Mouse (Mus musculus): ENCODE results near the gene Kiss1r. TPM values are rescaled to one million over a fixed set of nuclear protein-coding genes. Genes with fewer than 3 reads are reported as not detected.
"Not testable (repeated sequence)": the region's sequence is repeated elsewhere in the genome, so short reads cannot be mapped to it uniquely, and the experiment has no call there.

Kiss1r gene
- total and polyA plus RNA-seq, 3 experiments: 0.30 to 0.33 (median 0.33) TPM

- Histone ChIP-seq H3K36me3 (replicated peaks) (peaks cover 89% of the 10 kb centered on the region), H3K4me1 (ENCODE audit: insufficient read depth, low read depth, low read length) (peaks cover 50% of the 10 kb centered on the region)
- no peak for ATAC-seq (ENCODE audit: extremely low read depth, insufficient number of reproducible peaks, low FRiP score, poor library complexity, severe bottlenecking)
Observed at GRCm38 (mm10) chr10:79949873-79950272, 33.1 kb downstream of the Kiss1r start.

DNA sequence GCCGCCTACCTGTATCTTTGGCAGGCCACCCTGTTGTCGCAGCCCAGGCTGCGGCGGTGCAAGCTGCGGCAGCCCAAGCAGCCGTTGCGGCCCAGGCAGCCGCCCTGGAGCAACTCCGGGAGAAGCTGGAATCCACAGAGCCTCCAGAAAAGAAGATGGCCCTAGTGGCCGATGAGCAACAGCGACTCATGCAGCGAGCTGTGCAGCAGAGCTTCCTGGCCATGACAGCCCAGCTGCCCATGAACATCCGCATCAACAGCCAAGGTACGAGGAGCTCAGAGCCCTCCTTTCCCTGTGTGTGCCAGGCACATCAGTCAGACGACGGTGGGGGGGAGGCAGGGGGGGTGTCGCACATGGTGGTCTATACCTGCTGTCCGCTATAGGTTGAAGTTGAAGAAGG is 33.9 kb downstream of the Kiss1r start:
- Histone ChIP-seq H3K4me3 (ENCODE audit: low read depth, low read length) (no peak overlapping the region), H3K27me3 (ENCODE audit: insufficient read depth, low read length) (peaks cover under 1% of the 10 kb centered on the region; the same call in 1 of the 2 replicates), H3K9me3 (replicated peaks) (no peaks in the 10 kb centered on the region), H3K4me1 (ENCODE audit: insufficient read depth, low read depth, low read length) (peaks cover 44% of the 10 kb centered on the region), H3K36me3 (replicated peaks) (peaks cover 82% of the 10 kb centered on the region)
- no peak for DNase-seq (ENCODE audit: low spot score)
- TF ChIP-seq POLR2AphosphoS5 (IDR thresholded peaks at IDR 0.05; ENCODE audit: insufficient replicate concordance, low read depth, low read length): no peak
- no peak for TF ChIP-seq GATA1 (IDR thresholded peaks at IDR 0.05; ENCODE audit: borderline replicate concordance, low read length)
- TF ChIP-seq GATA2 (IDR thresholded peaks at IDR 0.05; ENCODE audit: borderline replicate concordance, low read depth, low read length): no peak
- TF ChIP-seq TAL1 (conservative IDR thresholded peaks at IDR 0.05; ENCODE audit: low read depth, low read length): no peak
- TF ChIP-seq CTCF (IDR thresholded peaks at IDR 0.05; ENCODE audit: low read depth, low read length): no peak
- no peak for ATAC-seq (ENCODE audit: extremely low read depth, insufficient number of reproducible peaks, low FRiP score, poor library complexity, severe bottlenecking)

More at GRCm38 (mm10) chr10:79949873-79950272, 33.1 kb downstream of the Kiss1r start:
- no peak for TF ChIP-seq CTCF (IDR thresholded peaks at IDR 0.05; ENCODE audit: low read depth, low read length)
- TF ChIP-seq TAL1 (conservative IDR thresholded peaks at IDR 0.05; ENCODE audit: low read depth, low read length): no peak
- TF ChIP-seq GATA1 (IDR thresholded peaks at IDR 0.05; ENCODE audit: borderline replicate concordance, low read length): no peak
- no peak for TF ChIP-seq GATA2 (IDR thresholded peaks at IDR 0.05; ENCODE audit: borderline replicate concordance, low read depth, low read length)
- no peak for TF ChIP-seq POLR2AphosphoS5 (IDR thresholded peaks at IDR 0.05; ENCODE audit: insufficient replicate concordance, low read depth, low read length)
- Histone ChIP-seq H3K9me3 (replicated peaks) (no peaks in the 10 kb centered on the region), H3K27me3 (ENCODE audit: insufficient read depth, low read length) (no peaks in the 10 kb centered on the region), H3K4me3 (ENCODE audit: low read depth, low read length) (no peak overlapping the region)
- no peak for DNase-seq (ENCODE audit: low spot score)

DNA sequence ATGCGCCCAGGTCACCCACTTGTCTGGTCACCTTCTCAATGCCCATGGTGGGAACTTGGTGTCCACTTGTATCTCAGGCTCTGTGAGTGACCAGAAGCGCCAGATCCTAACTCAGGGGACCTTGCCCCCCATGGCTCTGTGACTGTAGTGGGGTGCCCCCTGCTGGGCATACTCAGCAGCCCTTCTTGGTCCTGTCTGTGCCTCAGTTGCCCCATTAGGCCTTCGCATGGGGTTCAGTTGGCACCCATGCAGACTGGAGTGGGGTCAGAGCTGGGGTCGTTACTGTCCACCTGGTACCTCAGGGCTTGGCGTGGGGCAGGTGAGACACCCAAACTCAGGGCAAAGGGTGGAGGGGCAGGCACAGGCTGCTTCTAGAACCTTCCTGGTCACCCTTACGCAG is 37.2 kb downstream of the Kiss1r start:
- Histone ChIP-seq H3K9me3 (replicated peaks) (no peaks in the 10 kb centered on the region), H3K4me1 (ENCODE audit: insufficient read depth, low read depth, low read length) (peaks cover 22% of the 10 kb centered on the region), H3K4me3 (ENCODE audit: low read depth, low read length) (no peak overlapping the region), H3K36me3 (replicated peaks) (peaks cover 53% of the 10 kb centered on the region), H3K27me3 (ENCODE audit: insufficient read depth, low read length) (peaks cover 7% of the 10 kb centered on the region; the same call in 1 of the 2 replicates)
- ATAC-seq (ENCODE audit: extremely low read depth, insufficient number of reproducible peaks, low FRiP score, poor library complexity, severe bottlenecking): no peak
- TF ChIP-seq CTCF (IDR thresholded peaks at IDR 0.05; ENCODE audit: low read depth, low read length) (peak; percentile 65), POLR2AphosphoS5 (IDR thresholded peaks at IDR 0.05; ENCODE audit: insufficient replicate concordance, low read depth, low read length) (no peak), GATA2 (IDR thresholded peaks at IDR 0.05; ENCODE audit: borderline replicate concordance, low read depth, low read length) (no peak), GATA1 (IDR thresholded peaks at IDR 0.05; ENCODE audit: borderline replicate concordance, low read length) (no peak), TAL1 (conservative IDR thresholded peaks at IDR 0.05; ENCODE audit: low read depth, low read length) (no peak)
- DNase-seq (ENCODE audit: low spot score): no peak

- Histone ChIP-seq H3K9me3 (replicated peaks) (no peaks in the 10 kb centered on the region), H3K4me1 (ENCODE audit: insufficient read depth, low read depth, low read length) (peaks cover 23% of the 10 kb centered on the region), H3K36me3 (replicated peaks) (peaks cover 37% of the 10 kb centered on the region)
Observed at GRCm38 (mm10) chr10:79955691-79956090, 38.9 kb downstream of the Kiss1r start.

DNA sequence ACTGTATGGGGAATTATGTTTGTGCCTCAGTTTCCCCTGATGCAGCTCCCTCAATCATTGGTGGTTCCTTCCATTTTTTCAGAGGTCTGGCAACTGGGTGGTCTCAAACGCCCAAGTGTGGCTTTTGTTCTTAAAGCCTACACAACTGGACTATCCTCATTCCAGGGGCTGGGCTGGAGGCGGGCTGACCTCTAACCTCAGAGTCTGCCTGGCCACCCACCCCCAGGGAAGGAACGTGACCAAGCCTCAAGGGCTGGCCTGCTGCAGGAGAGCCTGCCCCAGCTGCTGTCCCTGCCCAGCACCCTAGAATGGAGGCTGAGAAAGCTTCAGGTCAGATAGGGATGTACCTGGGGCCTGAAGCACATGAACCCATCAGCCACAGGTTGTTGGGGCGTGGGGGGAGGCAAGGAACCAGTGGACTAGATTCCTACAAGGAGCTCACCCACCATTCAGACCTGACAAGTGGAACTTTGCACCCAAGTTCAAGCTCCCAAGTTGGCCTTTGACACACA is 39.9 kb downstream of the Kiss1r start:
- Histone ChIP-seq H3K4me1 (ENCODE audit: insufficient read depth, low read depth, low read length) (peaks cover 33% of the 10 kb centered on the region), H3K4me3 (ENCODE audit: low read depth, low read length) (no peak overlapping the region), H3K36me3 (replicated peaks) (peaks cover 37% of the 10 kb centered on the region), H3K9me3 (replicated peaks) (no peaks in the 10 kb centered on the region), H3K27me3 (ENCODE audit: insufficient read depth, low read length) (peaks cover 7% of the 10 kb centered on the region; the same call in 1 of the 2 replicates)
- no peak for DNase-seq (ENCODE audit: low spot score)
- ATAC-seq (ENCODE audit: extremely low read depth, insufficient number of reproducible peaks, low FRiP score, poor library complexity, severe bottlenecking): no peak
- TF ChIP-seq CTCF (IDR thresholded peaks at IDR 0.05; ENCODE audit: low read depth, low read length) (no peak), POLR2AphosphoS5 (IDR thresholded peaks at IDR 0.05; ENCODE audit: insufficient replicate concordance, low read depth, low read length) (no peak), TAL1 (conservative IDR thresholded peaks at IDR 0.05; ENCODE audit: low read depth, low read length) (no peak), GATA1 (IDR thresholded peaks at IDR 0.05; ENCODE audit: borderline replicate concordance, low read length) (no peak), GATA2 (IDR thresholded peaks at IDR 0.05; ENCODE audit: borderline replicate concordance, low read depth, low read length) (no peak)

More at GRCm38 (mm10) chr10:79955691-79956090, 38.9 kb downstream of the Kiss1r start:
- no peak for ATAC-seq (ENCODE audit: extremely low read depth, insufficient number of reproducible peaks, low FRiP score, poor library complexity, severe bottlenecking)
- DNase-seq (ENCODE audit: low spot score): no peak
- Histone ChIP-seq H3K4me3 (ENCODE audit: low read depth, low read length) (no peak overlapping the region), H3K27me3 (ENCODE audit: insufficient read depth, low read length) (peaks cover 7% of the 10 kb centered on the region; the same call in 1 of the 2 replicates)
- TF ChIP-seq CTCF (IDR thresholded peaks at IDR 0.05; ENCODE audit: low read depth, low read length) (no peak), TAL1 (conservative IDR thresholded peaks at IDR 0.05; ENCODE audit: low read depth, low read length) (no peak), POLR2AphosphoS5 (IDR thresholded peaks at IDR 0.05; ENCODE audit: insufficient replicate concordance, low read depth, low read length) (no peak), GATA2 (IDR thresholded peaks at IDR 0.05; ENCODE audit: borderline replicate concordance, low read depth, low read length) (no peak), GATA1 (IDR thresholded peaks at IDR 0.05; ENCODE audit: borderline replicate concordance, low read length) (no peak)

DNA sequence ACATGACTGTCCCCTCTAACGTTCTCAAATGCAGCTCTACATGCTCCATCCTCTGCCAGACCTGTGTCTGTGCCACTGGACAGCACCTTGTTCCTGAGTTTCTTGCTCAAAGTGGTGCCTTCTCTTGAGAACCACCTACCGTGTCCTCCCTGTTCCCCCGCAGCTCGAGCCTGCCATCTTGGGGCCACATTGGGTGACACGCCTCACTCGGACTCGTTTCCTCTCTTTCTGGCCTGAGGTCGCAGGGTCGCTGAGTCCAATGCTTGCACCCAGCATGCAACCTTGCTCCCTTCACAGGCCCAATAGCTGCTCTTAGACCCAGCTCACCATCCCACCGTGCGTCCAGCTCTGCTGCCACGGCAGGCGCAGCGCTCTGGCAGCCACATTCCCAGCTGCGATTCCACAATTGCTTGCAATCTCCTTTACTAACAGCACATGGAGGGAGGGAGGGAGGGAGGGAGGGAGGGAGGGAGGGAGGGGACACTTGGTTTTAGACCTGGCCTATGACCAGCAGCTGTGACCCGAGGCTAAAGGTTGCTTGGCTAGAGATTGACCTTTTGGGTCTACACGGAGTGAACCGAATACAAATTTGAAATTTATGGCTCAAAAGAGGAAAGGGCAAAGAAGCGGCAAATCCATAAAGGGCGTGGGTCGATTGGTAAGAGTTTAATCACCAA is 41.5 kb downstream of the Kiss1r start:
- peak; percentile 71 for DNase-seq (ENCODE audit: low spot score)
- peak overlapping the region; percentile 62; the same call in 1 of the 2 replicates for H3K4me3 ChIP-seq (ENCODE audit: low read depth, low read length)
- H3K36me3 ChIP-seq (replicated peaks): peaks cover 39% of the 10 kb centered on the region
- 0 out of 2 replicates have a peak, but pooled peaks have one; percentile 10 for ATAC-seq (ENCODE audit: extremely low read depth, insufficient number of reproducible peaks, low FRiP score, poor library complexity, severe bottlenecking)
- peaks cover 45% of the 10 kb centered on the region for H3K4me1 ChIP-seq (ENCODE audit: insufficient read depth, low read depth, low read length)
- H3K27me3 ChIP-seq (ENCODE audit: insufficient read depth, low read length): peaks cover 7% of the 10 kb centered on the region; the same call in 1 of the 2 replicates
- TF ChIP-seq GATA2 (IDR thresholded peaks at IDR 0.05; ENCODE audit: borderline replicate concordance, low read depth, low read length): no peak
- TF ChIP-seq CTCF (IDR thresholded peaks at IDR 0.05; ENCODE audit: low read depth, low read length): peak; percentile 88
- no peak for TF ChIP-seq TAL1 (conservative IDR thresholded peaks at IDR 0.05; ENCODE audit: low read depth, low read length)
- H3K9me3 ChIP-seq (replicated peaks): no peaks in the 10 kb centered on the region

- not testable (repeated sequence) for DNase-seq (ENCODE audit: low spot score); H3K9me3 ChIP-seq (replicated peaks); ATAC-seq (ENCODE audit: extremely low read depth, insufficient number of reproducible peaks, low FRiP score, poor library complexity, severe bottlenecking); H3K27me3 ChIP-seq (ENCODE audit: insufficient read depth, low read length)
- Histone ChIP-seq H3K36me3 (replicated peaks) (peaks cover 41% of the 10 kb centered on the region), H3K4me3 (ENCODE audit: low read depth, low read length) (peak overlapping the region; percentile 59; the same call in 1 of the 2 replicates), H3K4me1 (ENCODE audit: insufficient read depth, low read depth, low read length) (peaks cover 44% of the 10 kb centered on the region)
Observed at GRCm38 (mm10) chr10:79959412-79959811, 42.6 kb downstream of the Kiss1r start.

All from G1E (cell line).